Mouse (Mus musculus) mouse embryonic stem cell (cell line): Measurements from ENCODE around the gene Rab44.

ENCODE experiments used
- in situ Hi-C, 2 experiments: fragments of 300-500 bp; cut with MboI; formaldehyde crosslinking; loops; 1 replicate in 1 of 2; 3 replicates in 1 of 2; pipeline ENCODE4 v1.14.3; 2019 to 2020; ENCODE audit warnings: low sequenced_read_pairs in 2 of 2, low pct_unique_long_range_greater_than_20kb in 1 of 2, mixed read lengths in 1 of 2; ENCODE audit not compliant: unreplicated experiment in 1 of 2

Gene Rab44

GRCm38 (mm10) chr17:29178503-29179059, 64.6 kb downstream of the Rab44 start:
- in situ Hi-C loops, result loop anchor here (5.0 to 10.0 kb wide), 5 partner anchors 64 to 336 kb away; no protein-coding TSS in a partner anchor

GRCm38 (mm10) chr17:29179917-29180316, 66.0 kb downstream of the Rab44 start:
- in situ Hi-C loops, result loop anchor here (5.0 to 10.0 kb wide), 5 partner anchors 62 to 335 kb away; no protein-coding TSS in a partner anchor

GRCm38 (mm10) chr17:29180406-29181127, 66.6 kb downstream of the Rab44 start:
- in situ Hi-C loops, result no loop called here

DNA sequence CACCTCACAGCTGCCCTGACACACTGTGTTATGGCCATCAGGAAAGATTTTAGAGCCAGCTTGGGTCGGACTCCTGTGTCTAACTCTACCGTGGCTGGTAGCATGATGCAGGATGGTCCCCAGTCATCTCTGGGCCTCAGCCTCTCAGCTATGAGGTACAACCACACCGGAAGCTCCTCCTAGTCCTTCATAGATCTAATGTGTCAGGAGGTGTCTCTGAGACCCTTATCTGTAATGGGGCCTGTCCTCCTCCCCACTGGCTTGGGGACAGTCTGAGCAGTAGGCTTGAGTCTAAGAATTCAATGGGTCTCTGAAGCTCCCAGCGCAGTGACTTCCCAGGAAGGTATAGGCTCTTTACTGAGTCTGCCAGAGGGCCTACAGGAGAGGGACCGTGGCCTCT, 67.8 kb downstream of the Rab44 start:
- in situ Hi-C loops, result no loop called here

- in situ Hi-C loops, result no loop called here
Measured at GRCm38 (mm10) chr17:29183162-29183561, 69.2 kb downstream of the Rab44 start.

GRCm38 (mm10) chr17:29185376-29186046, 71.6 kb downstream of the Rab44 start:
- in situ Hi-C loops, result no loop called here

- in situ Hi-C loops, result no loop called here
Measured at GRCm38 (mm10) chr17:29186989-29187859, 73.3 kb downstream of the Rab44 start.

DNA sequence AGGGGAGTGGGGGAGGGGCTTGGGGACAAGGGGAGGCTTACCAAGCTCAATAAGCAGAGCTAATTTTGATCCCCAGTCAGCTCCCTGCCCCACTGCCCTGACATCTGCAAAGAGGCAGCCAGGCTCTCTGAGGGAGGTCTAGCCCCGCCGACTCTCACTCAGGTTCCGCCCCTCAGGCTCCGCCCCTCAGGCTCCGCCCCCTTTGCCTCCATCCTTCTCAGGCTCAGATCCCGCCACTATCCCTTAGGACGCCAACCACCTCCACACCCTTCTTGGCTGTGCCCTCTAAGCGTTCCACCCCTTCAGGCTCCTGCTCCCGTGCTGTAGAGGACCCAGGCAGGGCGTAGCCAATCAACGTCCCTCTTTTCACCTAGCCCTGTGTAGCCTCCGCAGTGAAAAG, 75.0 kb downstream of the Rab44 start:
- in situ Hi-C loops, result no loop called here

- in situ Hi-C loops, result no loop called here
Measured at GRCm38 (mm10) chr17:29195579-29195978, 81.6 kb downstream of the Rab44 start.
